Comparison of ENCODE assay signal across 19 mouse cellular contexts in the genomic region with DNA sequence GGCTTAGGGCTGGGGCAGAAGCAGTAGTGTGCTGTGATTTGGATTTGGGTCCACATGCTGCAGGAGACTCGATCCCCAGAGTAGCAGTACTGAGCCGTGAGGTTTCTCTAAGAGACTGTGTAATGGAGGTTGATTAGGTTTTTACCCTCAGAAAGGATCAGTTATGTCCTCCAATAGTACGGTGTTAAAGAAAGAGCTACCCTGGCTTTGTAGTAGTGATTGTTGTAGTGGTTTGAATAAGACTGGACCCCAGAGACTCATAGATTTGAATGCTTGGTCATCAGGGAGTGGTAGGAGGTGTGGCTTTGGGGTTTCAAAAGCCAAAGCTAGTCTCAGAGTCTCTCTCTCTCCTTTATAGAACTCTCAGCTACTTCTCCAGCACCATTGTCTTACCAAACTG.
A peak's percentile ranks its signal among the peaks of the same experiment; 100 is the strongest.
DNase-seq lines count a peak whose midpoint lies in the region; ATAC-seq and TF ChIP-seq lines count a peak whose summit lies in the region.
"Had no signal": no experiment of that assay in that cellular context is flagged by ENCODE, and none has a peak within 500 bp of the region (broad histone marks: within the 10 kb centered on the region; RNA-seq: fewer than 3 reads in every experiment).

No protein-coding gene starts in this region.

- H3K27ac ChIP-seq in kidney, embryonic 15.5 days = peak overlapping the region; percentile 30; the same call in 1 of the 2 replicates
- H3K27ac ChIP-seq in hindbrain, embryonic 15.5 days (replicated peaks) = peak overlapping the region; percentile 26; the same call in 1 of the 2 replicates
- no peak overlapping the region for H3K27ac ChIP-seq in midbrain, postnatal 0 days (ENCODE audit: low read depth, low read length)
- no peak overlapping the region for H3K27ac ChIP-seq in limb, embryonic 10.5 days
- H3K27ac ChIP-seq: heart, embryonic 15.5 days had no signal

- no peak for ATAC-seq in kidney, embryonic 15.5 days (replicated peaks; ENCODE audit: low FRiP score)
- no peak for ATAC-seq in hindbrain, embryonic 15.5 days (ENCODE audit: low FRiP score, low read depth)
- ATAC-seq in midbrain, postnatal 0 days (ENCODE audit: low FRiP score) = peak; percentile 17; the same call in 1 of the 2 replicates

- no peaks in the 10 kb centered on the region for H3K9me3 ChIP-seq in kidney, embryonic 15.5 days (replicated peaks)
- no peaks in the 10 kb centered on the region for H3K9me3 ChIP-seq in hindbrain, embryonic 15.5 days
- H3K9me3 ChIP-seq in midbrain, postnatal 0 days (ENCODE audit: low read length) = no peaks in the 10 kb centered on the region
- no peaks in the 10 kb centered on the region for H3K9me3 ChIP-seq in limb, embryonic 10.5 days (replicated peaks)
- H3K9me3 ChIP-seq: heart, embryonic 15.5 days had no signal

- 82% methylated on average over 3 of the region's 3 CpGs for WGBS in kidney, embryonic 15.5 days
- WGBS in hindbrain, embryonic 15.5 days = 55% methylated on average over 3 of the region's 3 CpGs
- WGBS in midbrain, postnatal 0 days = 35% methylated on average over 3 of the region's 3 CpGs
- 95% methylated on average over 3 of the region's 3 CpGs for WGBS in limb, embryonic 10.5 days

- no peak for TF ChIP-seq CTCF in midbrain, postnatal 0 days (IDR thresholded peaks at IDR 0.05)

- H3K27me3 ChIP-seq in kidney, embryonic 15.5 days = no peaks in the 10 kb centered on the region
- H3K27me3 ChIP-seq in hindbrain, embryonic 15.5 days = no peaks in the 10 kb centered on the region
- no peaks in the 10 kb centered on the region for H3K27me3 ChIP-seq in midbrain, postnatal 0 days (ENCODE audit: insufficient read depth, low read length)
- no peaks in the 10 kb centered on the region for H3K27me3 ChIP-seq in limb, embryonic 10.5 days (ENCODE audit: low read depth, poor library complexity, severe bottlenecking)
- H3K27me3 ChIP-seq: heart, embryonic 15.5 days had no signal

- H3K36me3 ChIP-seq in kidney, embryonic 15.5 days = peaks cover 90% of the 10 kb centered on the region
- peaks cover 46% of the 10 kb centered on the region for H3K36me3 ChIP-seq in hindbrain, embryonic 15.5 days
- H3K36me3 ChIP-seq in midbrain, postnatal 0 days (ENCODE audit: insufficient read depth, low read length) = peaks cover 56% of the 10 kb centered on the region
- H3K36me3 ChIP-seq in limb, embryonic 10.5 days = peaks cover 99% of the 10 kb centered on the region

- H3K4me2 ChIP-seq in kidney, embryonic 15.5 days = no peak overlapping the region
- H3K4me2 ChIP-seq in hindbrain, embryonic 15.5 days = no peak overlapping the region
- H3K4me2 ChIP-seq in midbrain, postnatal 0 days (ENCODE audit: low read depth, low read length, poor library complexity, severe bottlenecking) = no peak overlapping the region
- H3K4me2 ChIP-seq: heart, embryonic 15.5 days had no signal

- peaks cover 7% of the 10 kb centered on the region; the same call in 1 of the 2 replicates for H3K4me1 ChIP-seq in kidney, embryonic 15.5 days
- peaks cover 11% of the 10 kb centered on the region for H3K4me1 ChIP-seq in hindbrain, embryonic 15.5 days (replicated peaks)
- no peaks in the 10 kb centered on the region for H3K4me1 ChIP-seq in midbrain, postnatal 0 days (ENCODE audit: insufficient read depth, low read length)
- peaks cover 10% of the 10 kb centered on the region; the same call in 1 of the 2 replicates for H3K4me1 ChIP-seq in limb, embryonic 10.5 days

- no peak overlapping the region for H3K4me3 ChIP-seq in kidney, embryonic 15.5 days (replicated peaks)
- no peak overlapping the region for H3K4me3 ChIP-seq in hindbrain, embryonic 15.5 days
- H3K4me3 ChIP-seq in midbrain, postnatal 0 days (ENCODE audit: low read depth, low read length) = no peak overlapping the region
- no peak overlapping the region for H3K4me3 ChIP-seq in limb, embryonic 10.5 days
- H3K4me3 ChIP-seq: heart, embryonic 15.5 days had no signal

- no peak overlapping the region for H3K9ac ChIP-seq in kidney, embryonic 15.5 days
- no peak overlapping the region for H3K9ac ChIP-seq in hindbrain, embryonic 15.5 days
- no peak overlapping the region for H3K9ac ChIP-seq in midbrain, postnatal 0 days (replicated peaks; ENCODE audit: low read length, poor library complexity, severe bottlenecking)
- H3K9ac ChIP-seq: heart, embryonic 15.5 days had no signal

- DNase-seq in kidney, adult 9 months = no peak
- peak; percentile 44 for DNase-seq in ES-CJ7 (ENCODE audit: low read depth, low spot score)
- no peak for DNase-seq in midbrain, postnatal 0 days (ENCODE audit: low spot score)
- DNase-seq in cerebellum, adult 11 months = no peak
- no peak for DNase-seq in layer of hippocampus, postnatal 10 days (ENCODE audit: low spot score in 2 of 2)
- DNase-seq in limb, embryonic 10.5 days (ENCODE audit: low spot score) = no peak
- DNase-seq: adrenal gland, postnatal 36 days; B cell, adult 2 months; cerebellum, adult 18-20 months; cerebellum, postnatal 36 days; gastrocnemius, postnatal 36 days; kidney, adult 11 months; kidney, postnatal 10 days; lung, postnatal 10 days; right cerebral cortex, postnatal 25 days; thymus, postnatal 14 days had no signal

Comparison
In these comparisons a context has a peak if more than half of its experiments do, and no peak if none do; other contexts are left out.
1. H3K27ac ChIP-seq: peak in kidney, embryonic 15.5 days (single experiment) and hindbrain, embryonic 15.5 days (single experiment); none in midbrain, postnatal 0 days (single experiment) and limb, embryonic 10.5 days (single experiment).